Comparison of ENCODE assay signal across 29 mouse cellular contexts in the genomic region with DNA sequence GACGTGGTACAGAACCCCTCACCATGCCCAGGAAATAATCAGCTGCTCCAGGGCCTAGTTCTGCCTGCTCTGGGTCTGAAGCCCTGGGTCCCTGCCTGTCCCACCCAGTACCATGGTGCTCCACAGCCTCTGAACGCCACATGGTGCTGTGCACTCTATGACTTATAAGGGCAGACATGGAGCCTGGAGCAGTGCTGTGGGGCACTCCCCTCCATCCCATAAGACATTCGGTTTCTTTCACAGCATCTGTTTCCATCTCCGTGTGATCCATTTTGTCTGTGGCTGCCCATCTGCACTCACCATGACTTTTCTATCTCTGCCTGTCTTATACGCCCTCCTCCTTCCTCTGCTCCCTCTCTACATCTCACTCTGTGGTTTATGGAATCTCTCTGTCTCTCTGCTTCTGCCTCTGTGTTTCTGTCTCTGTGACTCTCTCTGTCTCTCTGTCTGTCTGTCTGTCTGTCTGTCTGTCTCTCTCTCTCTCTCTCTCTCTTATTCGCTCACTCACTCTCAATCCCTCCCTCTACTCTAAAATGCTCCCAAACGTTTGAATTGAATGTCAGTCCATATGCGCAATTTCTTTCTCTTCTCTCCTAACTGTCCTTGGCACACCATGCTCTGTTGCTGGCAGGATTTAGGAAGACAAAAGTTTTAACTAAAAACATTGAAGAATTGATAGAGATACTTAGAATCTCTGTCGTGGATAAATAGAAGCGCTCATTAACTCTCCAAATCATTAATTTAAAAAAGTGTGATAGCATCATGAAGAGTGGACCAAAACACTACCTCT. TPM values are rescaled to one million over a fixed set of nuclear protein-coding genes. Genes with fewer than 3 reads are reported as not detected.
A peak's percentile ranks its signal among the peaks of the same experiment; 100 is the strongest.
DNase-seq lines count a peak whose midpoint lies in the region; ATAC-seq and TF ChIP-seq lines count a peak whose summit lies in the region.
"Had no signal": no experiment of that assay in that cellular context is flagged by ENCODE, and none has a peak within 500 bp of the region (broad histone marks: within the 10 kb centered on the region; RNA-seq: fewer than 3 reads in every experiment).

No protein-coding gene starts in this region.

- ATAC-seq in hindbrain, embryonic 16.5 days = no peak
- no peak for ATAC-seq in midbrain, embryonic 14.5 days (ENCODE audit: low FRiP score, low TSS enrichment)
- no peak for ATAC-seq in midbrain, postnatal 0 days (ENCODE audit: low FRiP score)
- peak; percentile 59; the same call in 1 of the 2 replicates for ATAC-seq in forebrain, embryonic 12.5 days (ENCODE audit: low FRiP score)
- ATAC-seq in forebrain, postnatal 0 days = peak; percentile 65
- ATAC-seq: intestine, postnatal 0 days; liver, embryonic 12.5 days; liver, postnatal 0 days had no signal

- H3K27ac ChIP-seq in hindbrain, embryonic 10.5 days = 0 out of 2 replicates have a peak overlapping the region, but pooled peaks have one; percentile 16
- H3K27ac ChIP-seq in hindbrain, embryonic 16.5 days (ENCODE audit: low read depth, low read length) = no peak overlapping the region
- H3K27ac ChIP-seq in midbrain, embryonic 14.5 days (replicated peaks; ENCODE audit: low read depth, low read length) = 0 out of 2 replicates have a peak overlapping the region, but pooled peaks have one; percentile 5
- H3K27ac ChIP-seq in midbrain, postnatal 0 days (ENCODE audit: low read depth, low read length) = no peak overlapping the region
- peak overlapping the region; percentile 75 for H3K27ac ChIP-seq in forebrain, embryonic 12.5 days
- H3K27ac ChIP-seq in forebrain, postnatal 0 days (ENCODE audit: low read depth, low read length) = peak overlapping the region; percentile 60
- H3K27ac ChIP-seq: heart, embryonic 15.5 days; left cerebral cortex, adult 2 months; liver, embryonic 12.5 days; midbrain, embryonic 12.5 days; stomach, embryonic 15.5 days had no signal

- DNase-seq in hindbrain, embryonic 10.5 days (ENCODE audit: low spot score) = no peak
- no peak for DNase-seq in midbrain, embryonic 14.5 days
- DNase-seq in midbrain, postnatal 0 days (ENCODE audit: low spot score) = no peak
- peak; percentile 66 for DNase-seq in forebrain, postnatal 0 days
- DNase-seq in lung, postnatal 4 days = no peak
- DNase-seq in left cerebral cortex, adult 9 months (ENCODE audit: low spot score in 2 of 2) = no peak
- DNase-seq: adrenal gland, postnatal 10 days; cerebellum, adult 11-12 months; gastrocnemius, postnatal 14 days; kidney, postnatal 14 days; liver, postnatal 0 days; lung, postnatal 36 days; right cerebral cortex, postnatal 14 days; thymus, postnatal 14 days had no signal

- no peak for TF ChIP-seq CTCF in midbrain, postnatal 0 days (IDR thresholded peaks at IDR 0.05)
- no peak for TF ChIP-seq CTCF in forebrain, postnatal 0 days (IDR thresholded peaks at IDR 0.05; ENCODE audit: low read depth)

- no peaks in the 10 kb centered on the region for H3K4me1 ChIP-seq in hindbrain, embryonic 10.5 days (replicated peaks)
- H3K4me1 ChIP-seq in hindbrain, embryonic 16.5 days (ENCODE audit: control insufficient read depth, insufficient read depth, low read depth, low read length) = peaks cover 3% of the 10 kb centered on the region; the same call in 1 of the 2 replicates
- H3K4me1 ChIP-seq in midbrain, embryonic 14.5 days (ENCODE audit: control insufficient read depth, insufficient read depth, low read length) = 0 out of 2 replicates have a peak, but pooled peaks cover 3% of the 10 kb centered on the region
- no peaks in the 10 kb centered on the region for H3K4me1 ChIP-seq in midbrain, postnatal 0 days (ENCODE audit: insufficient read depth, low read length)
- no peaks in the 10 kb centered on the region for H3K4me1 ChIP-seq in forebrain, embryonic 12.5 days
- H3K4me1 ChIP-seq in forebrain, postnatal 0 days (ENCODE audit: insufficient read depth) = peaks cover 3% of the 10 kb centered on the region; the same call in 1 of the 2 replicates
- H3K4me1 ChIP-seq: heart, embryonic 15.5 days; liver, embryonic 12.5 days; megakaryocyte, embryonic 14.5 days; stomach, embryonic 15.5 days had no signal

- H3K9me3 ChIP-seq in hindbrain, embryonic 10.5 days = no peaks in the 10 kb centered on the region
- H3K9me3 ChIP-seq in hindbrain, embryonic 16.5 days (ENCODE audit: control insufficient read depth, low read length) = peaks cover 3% of the 10 kb centered on the region; the same call in 1 of the 2 replicates
- peaks cover 4% of the 10 kb centered on the region; the same call in 1 of the 2 replicates for H3K9me3 ChIP-seq in midbrain, embryonic 14.5 days (ENCODE audit: control insufficient read depth, low read length)
- no peaks in the 10 kb centered on the region for H3K9me3 ChIP-seq in midbrain, postnatal 0 days (ENCODE audit: low read length)
- no peaks in the 10 kb centered on the region for H3K9me3 ChIP-seq in forebrain, embryonic 12.5 days
- no peaks in the 10 kb centered on the region for H3K9me3 ChIP-seq in forebrain, postnatal 0 days (ENCODE audit: low read length)
- H3K9me3 ChIP-seq: heart, embryonic 15.5 days; midbrain, embryonic 12.5 days; stomach, embryonic 15.5 days had no signal

- no peak overlapping the region for H3K9ac ChIP-seq in hindbrain, embryonic 16.5 days (ENCODE audit: low read depth, low read length)
- no peak overlapping the region for H3K9ac ChIP-seq in midbrain, embryonic 14.5 days (replicated peaks; ENCODE audit: low read length)
- H3K9ac ChIP-seq in midbrain, postnatal 0 days (replicated peaks; ENCODE audit: low read length, poor library complexity, severe bottlenecking) = no peak overlapping the region
- H3K9ac ChIP-seq in forebrain, embryonic 12.5 days = no peak overlapping the region
- no peak overlapping the region for H3K9ac ChIP-seq in forebrain, postnatal 0 days
- H3K9ac ChIP-seq: heart, embryonic 15.5 days; liver, embryonic 12.5 days; liver, postnatal 0 days; midbrain, embryonic 12.5 days; stomach, embryonic 15.5 days had no signal

- H3K36me3 ChIP-seq in hindbrain, embryonic 10.5 days = no peaks in the 10 kb centered on the region
- no peaks in the 10 kb centered on the region for H3K36me3 ChIP-seq in hindbrain, embryonic 16.5 days (ENCODE audit: control insufficient read depth, insufficient read depth, low read length)
- no peaks in the 10 kb centered on the region for H3K36me3 ChIP-seq in midbrain, embryonic 14.5 days (ENCODE audit: control insufficient read depth, insufficient read depth, low read length)
- H3K36me3 ChIP-seq in midbrain, postnatal 0 days (ENCODE audit: insufficient read depth, low read length) = no peaks in the 10 kb centered on the region
- H3K36me3 ChIP-seq in forebrain, embryonic 12.5 days (replicated peaks) = no peaks in the 10 kb centered on the region
- no peaks in the 10 kb centered on the region for H3K36me3 ChIP-seq in forebrain, postnatal 0 days (ENCODE audit: insufficient read depth)
- H3K36me3 ChIP-seq: G1E; heart, embryonic 15.5 days; liver, embryonic 12.5 days; midbrain, embryonic 12.5 days; stomach, embryonic 15.5 days had no signal

- WGBS in hindbrain, embryonic 10.5 days = 74% methylated on average over 10 of the region's 10 CpGs
- 64% methylated on average over 10 of the region's 10 CpGs for WGBS in hindbrain, embryonic 16.5 days
- 74% methylated on average over 10 of the region's 10 CpGs for WGBS in midbrain, embryonic 14.5 days
- 74% methylated on average over 10 of the region's 10 CpGs for WGBS in midbrain, postnatal 0 days
- WGBS in forebrain, embryonic 12.5 days = 60% methylated on average over 10 of the region's 10 CpGs
- WGBS in forebrain, postnatal 0 days = 39% methylated on average over 10 of the region's 10 CpGs

- no peaks in the 10 kb centered on the region for H3K27me3 ChIP-seq in hindbrain, embryonic 10.5 days (ENCODE audit: insufficient read depth, poor library complexity, severe bottlenecking)
- no peaks in the 10 kb centered on the region for H3K27me3 ChIP-seq in hindbrain, embryonic 16.5 days (replicated peaks; ENCODE audit: control insufficient read depth, insufficient read depth, low read length)
- H3K27me3 ChIP-seq in midbrain, embryonic 14.5 days (ENCODE audit: control insufficient read depth, insufficient read depth, low read length) = no peaks in the 10 kb centered on the region
- no peaks in the 10 kb centered on the region for H3K27me3 ChIP-seq in midbrain, postnatal 0 days (ENCODE audit: insufficient read depth, low read length)
- no peaks in the 10 kb centered on the region for H3K27me3 ChIP-seq in forebrain, embryonic 12.5 days
- no peaks in the 10 kb centered on the region for H3K27me3 ChIP-seq in forebrain, postnatal 0 days (ENCODE audit: insufficient read depth, low read length)
- H3K27me3 ChIP-seq: heart, embryonic 15.5 days; liver, embryonic 12.5 days; megakaryocyte, embryonic 14.5 days; midbrain, embryonic 12.5 days; stomach, embryonic 15.5 days had no signal

- H3K4me2 ChIP-seq in hindbrain, embryonic 16.5 days (ENCODE audit: low read length) = no peak overlapping the region
- no peak overlapping the region for H3K4me2 ChIP-seq in midbrain, embryonic 14.5 days (ENCODE audit: low read length)
- H3K4me2 ChIP-seq in midbrain, postnatal 0 days (ENCODE audit: low read depth, low read length, poor library complexity, severe bottlenecking) = no peak overlapping the region
- H3K4me2 ChIP-seq in forebrain, embryonic 12.5 days = no peak overlapping the region
- no peak overlapping the region for H3K4me2 ChIP-seq in forebrain, postnatal 0 days (ENCODE audit: low read depth)
- H3K4me2 ChIP-seq: heart, embryonic 15.5 days; liver, embryonic 12.5 days; midbrain, embryonic 12.5 days; stomach, embryonic 15.5 days had no signal

- H3K4me3 ChIP-seq in hindbrain, embryonic 10.5 days = no peak overlapping the region
- no peak overlapping the region for H3K4me3 ChIP-seq in hindbrain, embryonic 16.5 days (ENCODE audit: low read length)
- H3K4me3 ChIP-seq in midbrain, embryonic 14.5 days (replicated peaks; ENCODE audit: low read depth, low read length) = no peak overlapping the region
- no peak overlapping the region for H3K4me3 ChIP-seq in midbrain, postnatal 0 days (ENCODE audit: low read depth, low read length)
- H3K4me3 ChIP-seq in forebrain, embryonic 12.5 days (replicated peaks) = no peak overlapping the region
- no peak overlapping the region for H3K4me3 ChIP-seq in forebrain, postnatal 0 days (ENCODE audit: low read depth, low read length)
- H3K4me3 ChIP-seq: erythroblast, embryonic 14.5 days; heart, embryonic 15.5 days; left cerebral cortex, adult 2 months; liver, embryonic 12.5 days; megakaryocyte, embryonic 14.5 days; midbrain, embryonic 12.5 days; stomach, embryonic 15.5 days had no signal

RNA-seq across cellular contexts. Expression of gene Aste1, which starts 46.8 kb away (rescaled TPM):
- polyA plus RNA-seq in hindbrain, embryonic 10.5 days (2016; fragmentation: Nextera tagmentation; extraction: Ambion mirVana) = 15.0 and 15.4 TPM in 2 replicates
- 9.5 and 10.5 TPM in 2 replicates for polyA plus RNA-seq in hindbrain, embryonic 16.5 days (2015; fragmentation: Nextera tagmentation; extraction: Ambion mirVana)
- polyA plus RNA-seq in midbrain, embryonic 14.5 days (2014; fragmentation: Nextera tagmentation; extraction: Ambion mirVana) = 12.7 and 15.3 TPM in 2 replicates
- 7.3 and 9.4 TPM in 2 replicates for total RNA-seq in midbrain, postnatal 0 days (2014; rRNA removed)
- 8.5 and 9.9 TPM in 2 replicates for polyA plus RNA-seq in midbrain, postnatal 0 days (2015; fragmentation: Nextera tagmentation; extraction: Ambion mirVana)
- polyA plus RNA-seq in forebrain, embryonic 12.5 days (2016; fragmentation: Nextera tagmentation; extraction: Ambion mirVana) = 15.8 and 17.4 TPM in 2 replicates
- 7.2 and 13.8 TPM in 2 replicates for total RNA-seq in forebrain, postnatal 0 days (2014; rRNA removed)
- 7.7 and 8.8 TPM in 2 replicates for polyA plus RNA-seq in forebrain, postnatal 0 days (2015; fragmentation: Nextera tagmentation; extraction: Ambion mirVana)

RNA-seq across cellular contexts. Expression of gene Nek11, which starts 46.9 kb away (rescaled TPM):
- 1.1 and 1.5 TPM in 2 replicates for polyA plus RNA-seq in hindbrain, embryonic 10.5 days (2016; fragmentation: Nextera tagmentation; extraction: Ambion mirVana)
- polyA plus RNA-seq in hindbrain, embryonic 16.5 days (2015; fragmentation: Nextera tagmentation; extraction: Ambion mirVana) = 3.0 and 3.2 TPM in 2 replicates
- polyA plus RNA-seq in midbrain, embryonic 14.5 days (2014; fragmentation: Nextera tagmentation; extraction: Ambion mirVana) = 2.2 and 3.1 TPM in 2 replicates
- 1.4 and 3.1 TPM in 2 replicates for total RNA-seq in midbrain, postnatal 0 days (2014; rRNA removed)
- polyA plus RNA-seq in midbrain, postnatal 0 days (2015; fragmentation: Nextera tagmentation; extraction: Ambion mirVana) = 2.7 and 3.6 TPM in 2 replicates
- polyA plus RNA-seq in forebrain, embryonic 12.5 days (2016; fragmentation: Nextera tagmentation; extraction: Ambion mirVana) = 0.70 and 1.0 TPM in 2 replicates
- total RNA-seq in forebrain, postnatal 0 days (2014; rRNA removed) = 2.9 and 4.1 TPM in 2 replicates
- 1.6 and 3.3 TPM in 2 replicates for polyA plus RNA-seq in forebrain, postnatal 0 days (2015; fragmentation: Nextera tagmentation; extraction: Ambion mirVana)
- total RNA-seq: common myeloid progenitor, adult 5-6 weeks; G1E; granulocyte monocyte progenitor cell, adult 5-6 weeks; heart, postnatal 25 days; monocyte, adult 5-6 weeks had no signal
- polyA plus RNA-seq: erythroblast, embryonic 14.5 days; G1E; liver, postnatal 0 days had no signal

Comparison
In these comparisons a context has a peak if more than half of its experiments do, and no peak if none do; other contexts are left out.
1. H3K27ac ChIP-seq: peak in hindbrain, embryonic 10.5 days (single experiment), midbrain, embryonic 14.5 days (single experiment), forebrain, embryonic 12.5 days (single experiment) and forebrain, postnatal 0 days (single experiment); none in hindbrain, embryonic 16.5 days (single experiment) and midbrain, postnatal 0 days (single experiment).
2. ATAC-seq: peak in forebrain, embryonic 12.5 days (single experiment) and forebrain, postnatal 0 days (single experiment); none in hindbrain, embryonic 16.5 days (single experiment), midbrain, embryonic 14.5 days (single experiment) and midbrain, postnatal 0 days (single experiment).